In genomic region chr2:79442227-79442626, GRCm38 (mm10) we compare ENCODE assay signal across 20 mouse cellular contexts. TPM values are rescaled to one million over a fixed set of nuclear protein-coding genes. Genes with fewer than 3 reads are reported as not detected.
"Had no signal": no experiment of that assay in that cellular context is flagged by ENCODE, and none has a peak within 500 bp of the region (broad histone marks: within the 10 kb centered on the region; RNA-seq: fewer than 3 reads in every experiment).

No protein-coding gene starts in this region.

- H3K27me3 ChIP-seq: lung, embryonic 15.5 days; megakaryocyte, embryonic 14.5 days; midbrain, embryonic 12.5 days; midbrain, embryonic 15.5 days; neural tube, embryonic 12.5 days; stomach, embryonic 15.5 days had no signal

- H3K4me1 ChIP-seq: lung, embryonic 15.5 days; megakaryocyte, embryonic 14.5 days; midbrain, embryonic 12.5 days; midbrain, embryonic 15.5 days; neural tube, embryonic 12.5 days; stomach, embryonic 15.5 days had no signal

- H3K4me2 ChIP-seq: lung, embryonic 15.5 days; midbrain, embryonic 12.5 days; midbrain, embryonic 15.5 days; neural tube, embryonic 12.5 days; stomach, embryonic 15.5 days had no signal

- DNase-seq: liver, postnatal 0 days; lung, adult 2 months; lung, postnatal 14 days; lung, postnatal 36 days; right cerebral cortex, postnatal 14 days; thymus, adult 2 months; thymus, postnatal 25 days; thymus, postnatal 4 days had no signal

- ATAC-seq: liver, postnatal 0 days; lung, postnatal 0 days; midbrain, embryonic 15.5 days had no signal

- H3K36me3 ChIP-seq: lung, embryonic 15.5 days; midbrain, embryonic 12.5 days; midbrain, embryonic 15.5 days; neural tube, embryonic 12.5 days; stomach, embryonic 15.5 days had no signal

- H3K4me3 ChIP-seq: lung, embryonic 15.5 days; megakaryocyte, embryonic 14.5 days; midbrain, embryonic 12.5 days; midbrain, embryonic 15.5 days; neural tube, embryonic 12.5 days; stomach, embryonic 15.5 days had no signal

- H3K9me3 ChIP-seq: lung, embryonic 15.5 days; megakaryocyte, embryonic 14.5 days; midbrain, embryonic 12.5 days; midbrain, embryonic 15.5 days; neural tube, embryonic 12.5 days; stomach, embryonic 15.5 days had no signal

- H3K27ac ChIP-seq: lung, embryonic 15.5 days; macrophage; midbrain, embryonic 12.5 days; midbrain, embryonic 15.5 days; neural tube, embryonic 12.5 days; stomach, embryonic 15.5 days; stomach, postnatal 0 days had no signal

- H3K9ac ChIP-seq: liver, postnatal 0 days; lung, embryonic 15.5 days; midbrain, embryonic 12.5 days; midbrain, embryonic 15.5 days; neural tube, embryonic 12.5 days; stomach, embryonic 15.5 days had no signal

RNA-seq across cellular contexts. Expression of gene Neurod1, which starts 14.3 kb away (rescaled TPM):
- polyA plus RNA-seq: liver, postnatal 0 days; lung, adult 2 months; lung, embryonic 15.5 days; lung, postnatal 0 days; macrophage; spleen, adult 2 months; testis, adult 2 months; thymus, adult 2 months; urinary bladder, adult 2 months had no signal
